Mouse (Mus musculus) macrophage (primary cell): ENCODE data around the gene Ppp4r1. TPM values are rescaled to one million over a fixed set of nuclear protein-coding genes. Genes with fewer than 3 reads are reported as not detected.

Experiments used
- H3K27ac ChIP-seq: fragments of 350-480 bp; formaldehyde crosslinking; 2 replicates; pipeline ENCODE4 v1.9.0; 2021
- H3K36me3 ChIP-seq: fragments of 350-480 bp; formaldehyde crosslinking; 2 replicates; pipeline ENCODE4 v1.9.0; 2021; ENCODE audit errors: inconsistent target
- H3K4me3 ChIP-seq: fragments of 350-480 bp; formaldehyde crosslinking; 2 replicates; pipeline ENCODE4 v1.9.0; 2021; ENCODE audit errors: inconsistent target
- H3K79me2 ChIP-seq: fragments of 350-480 bp; formaldehyde crosslinking; 2 replicates; pipeline ENCODE4 v1.9.0; 2021; ENCODE audit errors: inconsistent target
- WGBS: methylation state at CpG from one replicate; pipeline ENCODE4 v1.1.7; 2026; ENCODE audit warnings: inconsistent platforms; ENCODE audit not compliant: missing documents; 5-methylcytosine and 5-hydroxymethylcytosine counted together
- polyA plus RNA-seq: library from polyadenylated mRNA; stranded (reverse); fragments of 250-400 nt; gene quantifications from 3 replicates; pipeline ENCODE4 v1.2.4, GENCODE M21; 2018; ENCODE audit warnings: inconsistent platforms

The Ppp4r1 gene
- polyA plus RNA-seq, 1 experiment from 2014 or later, result 33.7 TPM

DNA sequence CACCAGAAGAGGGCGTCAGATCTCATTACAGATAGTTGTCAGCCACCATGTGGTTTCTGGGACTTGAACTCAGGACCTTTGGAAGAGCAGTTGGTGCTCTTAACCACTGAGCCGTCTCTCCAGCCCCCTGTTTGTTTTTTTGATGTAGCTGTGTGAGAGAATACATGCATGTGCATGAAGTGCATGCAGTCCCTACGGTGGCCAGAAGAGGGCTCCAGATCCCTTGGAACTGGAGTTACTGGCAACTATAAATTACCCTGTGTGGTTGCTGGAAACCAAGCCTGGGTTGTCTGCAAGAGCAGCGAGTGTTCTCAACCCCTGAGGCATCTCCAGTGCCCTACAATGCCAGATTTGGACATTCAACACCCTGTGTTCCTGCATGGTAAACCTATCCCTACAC, 87.8 kb downstream of the Ppp4r1 start:
- WGBS, result 39% methylated on average over 4 of the region's 4 CpGs
- no peak overlapping the region for H3K4me3 ChIP-seq
- H3K27ac ChIP-seq, result no peak overlapping the region
- H3K36me3 ChIP-seq, result peaks cover 13% of the 10 kb centered on the region; the same call in 1 of the 2 replicates
- H3K79me2 ChIP-seq, result peaks cover 81% of the 10 kb centered on the region

DNA sequence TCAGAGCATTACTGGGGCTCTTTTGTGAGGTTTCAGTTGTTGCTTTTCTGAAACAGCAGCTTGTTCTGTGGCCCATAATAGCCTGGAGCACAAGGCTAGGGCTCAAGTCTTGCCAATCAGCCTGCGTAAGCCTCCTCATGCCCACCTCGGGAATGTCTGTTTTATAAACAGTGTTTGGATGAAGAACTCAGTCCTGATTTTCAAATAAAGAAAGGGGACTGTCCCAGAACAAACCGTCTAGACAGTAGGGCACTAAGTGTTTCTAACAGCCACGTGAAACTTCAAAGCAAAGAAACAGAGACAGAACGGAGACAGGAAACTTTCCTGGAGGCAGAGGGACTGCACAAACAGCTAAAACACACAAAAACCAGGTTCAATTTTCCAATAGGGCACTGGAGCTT, 89.3 kb downstream of the Ppp4r1 start:
- peaks cover 11% of the 10 kb centered on the region; the same call in 1 of the 2 replicates for H3K36me3 ChIP-seq
- H3K79me2 ChIP-seq, result peaks cover 96% of the 10 kb centered on the region
- H3K4me3 ChIP-seq, result no peak overlapping the region
- no peak overlapping the region for H3K27ac ChIP-seq
- 63% methylated on average over 5 of the region's 5 CpGs for WGBS

GRCm38 (mm10) chr17:65872051-65872450, 89.7 kb downstream of the Ppp4r1 start:
- WGBS, result 36% methylated on average over 6 of the region's 6 CpGs
- Histone ChIP-seq H3K4me3 (no peak overlapping the region), H3K27ac (no peak overlapping the region), H3K79me2 (peaks cover 100% of the 10 kb centered on the region), H3K36me3 (peaks cover 7% of the 10 kb centered on the region; the same call in 1 of the 2 replicates)

GRCm38 (mm10) chr17:65872652-65873051, 90.3 kb downstream of the Ppp4r1 start:
- no peak overlapping the region for H3K27ac ChIP-seq
- 76% methylated on average over 6 of the region's 6 CpGs for WGBS
- peaks cover 1% of the 10 kb centered on the region; the same call in 1 of the 2 replicates for H3K36me3 ChIP-seq
- H3K4me3 ChIP-seq, result no peak overlapping the region
- peaks cover 100% of the 10 kb centered on the region for H3K79me2 ChIP-seq

GRCm38 (mm10) chr17:65873156-65873555, 90.8 kb downstream of the Ppp4r1 start:
- Histone ChIP-seq H3K4me3 (no peak overlapping the region), H3K27ac (no peak overlapping the region), H3K36me3 (no peaks in the 10 kb centered on the region), H3K79me2 (peaks cover 100% of the 10 kb centered on the region)
- 91% methylated on average over 4 of the region's 4 CpGs for WGBS

- Histone ChIP-seq H3K36me3 (no peaks in the 10 kb centered on the region), H3K27ac (no peak overlapping the region), H3K79me2 (peaks cover 100% of the 10 kb centered on the region), H3K4me3 (no peak overlapping the region)
- 91% methylated on average over 11 of the region's 11 CpGs for WGBS
These were observed 91.5 kb downstream of the Ppp4r1 start for GRCm38 (mm10) chr17:65873834-65874233.

DNA sequence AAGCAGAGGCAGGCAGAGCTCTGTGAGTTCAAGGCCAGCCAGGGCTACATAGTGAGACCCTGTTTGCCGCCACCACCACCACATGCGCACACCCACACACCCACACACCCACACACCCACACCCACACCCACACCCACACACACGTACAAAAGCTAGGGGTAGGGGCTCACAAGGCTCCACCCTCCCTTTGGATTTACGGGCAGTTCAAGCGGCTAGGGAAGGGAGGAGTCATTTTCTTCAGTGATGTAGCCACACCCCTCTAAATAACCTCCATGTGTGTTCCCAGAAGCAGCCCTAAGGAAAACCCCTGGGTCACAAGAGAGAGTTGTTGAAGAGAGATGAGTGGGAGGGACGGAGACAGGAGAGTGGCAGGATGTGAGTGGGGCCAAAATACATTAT, 94.7 kb downstream of the Ppp4r1 start:
- Histone ChIP-seq H3K4me3 (no peak overlapping the region), H3K27ac (no peak overlapping the region), H3K36me3 (no peaks in the 10 kb centered on the region), H3K79me2 (peaks cover 100% of the 10 kb centered on the region)
- 91% methylated on average over 6 of the region's 6 CpGs for WGBS

GRCm38 (mm10) chr17:65884061-65884669, 101.8 kb downstream of the Ppp4r1 start:
- Histone ChIP-seq H3K27ac (no peak overlapping the region), H3K4me3 (peak overlapping the region; percentile 54), H3K79me2 (peaks cover 52% of the 10 kb centered on the region), H3K36me3 (no peaks in the 10 kb centered on the region)
- 1% methylated on average over 56 of the region's 56 CpGs for WGBS

- Histone ChIP-seq H3K36me3 (no peaks in the 10 kb centered on the region), H3K27ac (peak overlapping the region; percentile 85), H3K79me2 (peaks cover 45% of the 10 kb centered on the region), H3K4me3 (peak overlapping the region; percentile 76)
- WGBS, result 1% methylated on average over 65 of the region's 67 CpGs
These were observed 102.5 kb downstream of the Ppp4r1 start for GRCm38 (mm10) chr17:65884691-65885397.

DNA sequence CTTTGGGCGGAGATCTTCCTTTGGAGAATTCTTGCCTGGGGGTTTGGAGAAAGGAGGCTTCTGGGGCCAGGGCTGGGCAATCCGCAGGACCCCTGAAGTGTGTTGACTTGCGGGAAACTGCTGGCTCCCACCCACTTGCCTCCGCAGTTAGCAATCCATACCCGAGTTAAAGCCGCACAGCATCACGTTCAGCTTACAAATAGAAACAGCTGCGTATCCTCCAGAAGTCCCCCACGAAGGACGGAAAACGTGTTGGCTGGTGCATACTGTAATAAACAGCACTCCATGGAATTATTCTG, 103.0 kb downstream of the Ppp4r1 start:
- H3K79me2 ChIP-seq, result peaks cover 40% of the 10 kb centered on the region
- no peaks in the 10 kb centered on the region for H3K36me3 ChIP-seq
- WGBS, result 0% methylated on average over 11 of the region's 11 CpGs
- peak overlapping the region; percentile 76 for H3K4me3 ChIP-seq
- H3K27ac ChIP-seq, result peak overlapping the region; percentile 85

DNA sequence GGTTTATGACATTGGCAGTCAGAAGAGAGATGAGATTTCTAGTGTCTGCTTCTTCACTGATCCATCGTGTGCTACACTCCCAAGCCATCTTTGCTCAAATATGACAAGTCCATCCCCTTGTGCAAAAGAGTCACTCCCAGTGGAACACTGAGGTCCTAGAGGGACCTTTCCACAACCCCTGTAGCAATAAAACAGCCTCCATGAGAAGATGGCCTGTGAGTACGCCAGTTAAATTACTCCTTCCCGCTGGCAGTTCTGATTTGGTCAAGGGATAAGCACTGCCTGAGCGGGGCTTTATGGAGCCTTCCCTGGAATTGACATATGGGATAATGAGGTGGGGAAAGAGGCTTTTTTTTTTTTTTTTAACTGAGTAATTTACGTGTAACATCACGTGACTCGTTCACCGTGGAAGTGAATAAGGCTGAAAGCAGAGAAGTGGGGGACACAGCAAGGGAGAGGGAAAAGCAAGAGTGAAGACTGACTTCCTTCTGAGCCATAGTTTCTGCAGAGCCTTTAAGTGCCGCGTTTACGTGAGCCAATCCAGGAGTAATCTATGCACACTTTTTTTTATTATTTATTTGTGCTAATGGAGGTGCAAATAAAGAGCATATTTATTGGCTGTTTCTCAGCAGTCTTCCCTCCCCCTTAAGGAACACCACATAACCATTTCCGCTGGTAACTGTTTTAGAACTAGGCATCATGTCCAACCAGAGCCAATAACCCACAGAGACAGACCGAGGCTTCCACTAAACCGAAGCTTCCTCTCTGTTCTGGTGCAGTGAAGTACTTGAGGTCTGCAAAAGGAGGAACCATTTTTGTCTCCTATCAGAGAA, 103.5 kb downstream of the Ppp4r1 start, which contains the start of gene Ralbp1:
Gene Ralbp1, minus strand, starts transcription at position 102 of the 833 bp plus-strand sequence.
- peaks cover 34% of the 10 kb centered on the region for H3K79me2 ChIP-seq
- H3K36me3 ChIP-seq, result no peaks in the 10 kb centered on the region
- peak within 1 kb of the TSS; percentile 76 for H3K4me3 ChIP-seq
- 0% methylated on average over 13 of the region's 14 CpGs for WGBS
- peak within 1 kb of the TSS; percentile 85 for H3K27ac ChIP-seq

DNA sequence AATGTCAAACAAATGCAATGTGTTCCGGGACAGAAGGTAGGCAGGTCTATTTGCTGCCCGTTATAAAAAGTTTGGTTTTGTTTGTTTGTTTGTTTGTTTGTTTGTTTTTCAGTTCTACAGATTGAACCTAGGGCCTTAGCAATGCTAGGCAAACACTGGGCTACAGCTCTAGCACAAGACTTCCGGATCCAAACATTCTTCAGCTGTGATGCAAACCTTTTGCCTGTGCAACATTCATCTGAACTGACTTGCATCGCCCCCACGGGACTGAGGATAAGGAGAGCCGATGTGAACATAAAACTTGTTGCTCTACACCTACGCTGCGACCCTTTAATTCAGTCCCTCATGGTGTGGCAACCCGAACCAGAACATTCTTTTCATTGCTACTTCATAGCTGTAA, 104.2 kb downstream of the Ppp4r1 start:
- Histone ChIP-seq H3K79me2 (peaks cover 27% of the 10 kb centered on the region), H3K36me3 (no peaks in the 10 kb centered on the region), H3K4me3 (peak overlapping the region; percentile 76), H3K27ac (peak overlapping the region; percentile 85)
- 36% methylated on average over 9 of the region's 9 CpGs for WGBS

- H3K36me3 ChIP-seq, result no peaks in the 10 kb centered on the region
- H3K27ac ChIP-seq, result no peak overlapping the region
- H3K79me2 ChIP-seq, result no peaks in the 10 kb centered on the region
- no peak overlapping the region for H3K4me3 ChIP-seq
- WGBS, result 87% methylated on average over 5 of the region's 5 CpGs
These were observed 107.1 kb downstream of the Ppp4r1 start for GRCm38 (mm10) chr17:65889476-65889875.
